Comparison of ENCODE assay signal across 8 mouse cellular contexts in the genomic region with DNA sequence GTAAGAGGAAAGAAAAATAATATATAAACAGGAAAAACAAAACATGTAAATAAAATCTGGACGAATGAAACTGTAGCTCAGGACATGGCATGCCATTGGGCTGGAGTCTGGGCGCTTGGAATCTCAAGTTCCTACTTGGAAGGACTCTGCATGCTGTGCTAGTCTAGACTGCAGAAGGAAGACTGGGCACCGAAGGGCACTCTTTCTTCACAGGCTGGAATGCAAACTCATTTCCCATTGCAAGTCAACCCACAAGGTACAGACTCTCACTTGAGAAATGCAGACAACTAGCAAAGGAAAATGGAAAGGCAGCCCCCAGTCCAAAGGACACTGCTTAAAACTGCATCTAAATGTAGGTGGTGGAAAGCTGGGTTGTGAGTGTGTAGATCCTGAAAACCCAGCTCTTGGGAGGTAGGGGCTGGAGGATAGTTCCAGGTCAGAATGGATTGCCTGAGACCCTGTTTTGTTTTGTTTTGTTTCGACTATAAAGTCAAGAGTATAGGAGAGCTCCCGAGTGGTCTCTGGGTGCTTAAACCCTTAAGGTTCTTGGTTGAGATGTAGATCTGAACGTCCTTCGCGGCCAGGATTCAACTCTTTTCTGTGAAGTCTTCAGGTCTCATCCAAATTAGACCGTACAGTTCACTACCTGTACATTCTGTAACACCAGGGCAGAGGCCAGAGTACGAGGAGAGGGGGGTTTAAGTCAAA. TPM values are rescaled to one million over a fixed set of nuclear protein-coding genes. Genes with fewer than 3 reads are reported as not detected.
DNase-seq lines count a peak whose midpoint lies in the region; ATAC-seq and TF ChIP-seq lines count a peak whose summit lies in the region.

No protein-coding gene starts in this region.

- peak overlapping the region; percentile 70; the same call in 1 of the 2 replicates for H3K9ac ChIP-seq in kidney, embryonic 16.5 days (replicated peaks; ENCODE audit: low read length)
- no peak overlapping the region for H3K9ac ChIP-seq in embryonic facial prominence, embryonic 15.5 days
- no peak overlapping the region for H3K9ac ChIP-seq in intestine, postnatal 0 days (ENCODE audit: low read depth, low read length)
- H3K9ac ChIP-seq in midbrain, postnatal 0 days (replicated peaks; ENCODE audit: low read length, poor library complexity, severe bottlenecking): no peak overlapping the region

- no peak overlapping the region; the same call in 1 of the 2 replicates for H3K27ac ChIP-seq in kidney, embryonic 16.5 days (ENCODE audit: low read length)
- no peak overlapping the region for H3K27ac ChIP-seq in embryonic facial prominence, embryonic 15.5 days (replicated peaks)
- no peak overlapping the region for H3K27ac ChIP-seq in intestine, postnatal 0 days (ENCODE audit: low read depth, low read length)
- no peak overlapping the region for H3K27ac ChIP-seq in midbrain, postnatal 0 days (ENCODE audit: low read depth, low read length)

- DNase-seq in kidney, postnatal 4 days: no peak
- DNase-seq in midbrain, postnatal 0 days (ENCODE audit: low spot score): no peak
- no peak for DNase-seq in testis, postnatal 10 days (ENCODE audit: low spot score)
- no peak for DNase-seq in cerebellum, adult 8-10 months

- ATAC-seq in kidney, embryonic 16.5 days (ENCODE audit: low FRiP score, low TSS enrichment): no peak
- ATAC-seq in embryonic facial prominence, embryonic 15.5 days (ENCODE audit: insufficient number of reproducible peaks, low FRiP score, low TSS enrichment, low read depth): no peak
- ATAC-seq in intestine, postnatal 0 days: no peak
- ATAC-seq in midbrain, postnatal 0 days (ENCODE audit: low FRiP score): no peak
- no peak for ATAC-seq in erythroblast, adult 5-6 weeks (replicated peaks; ENCODE audit: low FRiP score, poor library complexity, severe bottlenecking)

- H3K36me3 ChIP-seq in kidney, embryonic 16.5 days (ENCODE audit: insufficient read depth, low read length): no peaks in the 10 kb centered on the region
- no peaks in the 10 kb centered on the region for H3K36me3 ChIP-seq in embryonic facial prominence, embryonic 15.5 days
- peaks cover 4% of the 10 kb centered on the region; the same call in 1 of the 2 replicates for H3K36me3 ChIP-seq in intestine, postnatal 0 days (ENCODE audit: control insufficient read depth, insufficient read depth)
- H3K36me3 ChIP-seq in midbrain, postnatal 0 days (ENCODE audit: insufficient read depth, low read length): no peaks in the 10 kb centered on the region

- WGBS in kidney, embryonic 16.5 days: 39% methylated on average over 10 of the region's 10 CpGs
- WGBS in embryonic facial prominence, embryonic 15.5 days: 39% methylated on average over 10 of the region's 10 CpGs
- WGBS in intestine, postnatal 0 days: 62% methylated on average over 10 of the region's 10 CpGs
- 50% methylated on average over 10 of the region's 10 CpGs for WGBS in midbrain, postnatal 0 days

- H3K4me2 ChIP-seq in kidney, embryonic 16.5 days (replicated peaks; ENCODE audit: low read depth, low read length): peak overlapping the region; percentile 75
- H3K4me2 ChIP-seq in embryonic facial prominence, embryonic 15.5 days (replicated peaks): peak overlapping the region; percentile 61
- peak overlapping the region; percentile 56; the same call in 1 of the 2 replicates for H3K4me2 ChIP-seq in intestine, postnatal 0 days (replicated peaks; ENCODE audit: low read depth)
- peak overlapping the region; percentile 53 for H3K4me2 ChIP-seq in midbrain, postnatal 0 days (ENCODE audit: low read depth, low read length, poor library complexity, severe bottlenecking)

- H3K4me3 ChIP-seq in kidney, embryonic 16.5 days (ENCODE audit: low read length): peak overlapping the region; percentile 46
- peak overlapping the region; percentile 35 for H3K4me3 ChIP-seq in embryonic facial prominence, embryonic 15.5 days (replicated peaks)
- peak overlapping the region; percentile 32; the same call in 1 of the 2 replicates for H3K4me3 ChIP-seq in intestine, postnatal 0 days (ENCODE audit: low read depth, low read length)
- peak overlapping the region; percentile 36; the same call in 1 of the 2 replicates for H3K4me3 ChIP-seq in midbrain, postnatal 0 days (ENCODE audit: low read depth, low read length)

- peaks cover 30% of the 10 kb centered on the region for H3K4me1 ChIP-seq in kidney, embryonic 16.5 days (ENCODE audit: insufficient read depth, low read length)
- peaks cover 18% of the 10 kb centered on the region for H3K4me1 ChIP-seq in embryonic facial prominence, embryonic 15.5 days
- H3K4me1 ChIP-seq in intestine, postnatal 0 days (replicated peaks; ENCODE audit: control insufficient read depth, insufficient read depth, low read length): no peaks in the 10 kb centered on the region
- peaks cover 4% of the 10 kb centered on the region; the same call in 1 of the 2 replicates for H3K4me1 ChIP-seq in midbrain, postnatal 0 days (ENCODE audit: insufficient read depth, low read length)

- H3K27me3 ChIP-seq in kidney, embryonic 16.5 days (ENCODE audit: insufficient read depth, low read length): no peaks in the 10 kb centered on the region
- 0 out of 2 replicates have a peak, but pooled peaks cover 3% of the 10 kb centered on the region for H3K27me3 ChIP-seq in embryonic facial prominence, embryonic 15.5 days
- no peaks in the 10 kb centered on the region for H3K27me3 ChIP-seq in intestine, postnatal 0 days (replicated peaks; ENCODE audit: control insufficient read depth, insufficient read depth, low read length)
- H3K27me3 ChIP-seq in midbrain, postnatal 0 days (ENCODE audit: insufficient read depth, low read length): no peaks in the 10 kb centered on the region

- no peaks in the 10 kb centered on the region for H3K9me3 ChIP-seq in kidney, embryonic 16.5 days (ENCODE audit: low read length)
- H3K9me3 ChIP-seq in embryonic facial prominence, embryonic 15.5 days (replicated peaks): no peaks in the 10 kb centered on the region
- no peaks in the 10 kb centered on the region for H3K9me3 ChIP-seq in intestine, postnatal 0 days (ENCODE audit: control insufficient read depth)
- H3K9me3 ChIP-seq in midbrain, postnatal 0 days (ENCODE audit: low read length): no peaks in the 10 kb centered on the region

- TF ChIP-seq CTCF in intestine, postnatal 0 days (IDR thresholded peaks at IDR 0.05; ENCODE audit: low read depth): no peak
- TF ChIP-seq CTCF in midbrain, postnatal 0 days (IDR thresholded peaks at IDR 0.05): no peak

RNA-seq across cellular contexts. Expression of gene Gcnt2, which starts 26.5 kb away (rescaled TPM):
- polyA plus RNA-seq in kidney, embryonic 16.5 days (2015; fragmentation: Nextera tagmentation; extraction: Ambion mirVana): 5.9 and 8.0 TPM in 2 replicates
- 4.4 and 6.0 TPM in 2 replicates for polyA plus RNA-seq in embryonic facial prominence, embryonic 15.5 days (2015; fragmentation: Nextera tagmentation; extraction: Ambion mirVana)
- polyA plus RNA-seq in intestine, postnatal 0 days (2015; fragmentation: Nextera tagmentation; extraction: Ambion mirVana): 20.2 and 20.5 TPM in 2 replicates
- total RNA-seq in midbrain, postnatal 0 days (2014; rRNA removed): 6.4 and 10.2 TPM in 2 replicates
- polyA plus RNA-seq in midbrain, postnatal 0 days (2015; fragmentation: Nextera tagmentation; extraction: Ambion mirVana): 2.4 and 2.9 TPM in 2 replicates
- 8.6 and 9.4 TPM in 2 replicates for total RNA-seq in erythroblast, adult 5-6 weeks (2015; ENCODE audit: low replicate concordance)
- total RNA-seq in erythroblast, adult 5-6 weeks (2017; ENCODE audit: low replicate concordance): 2.2 and 5.7 TPM in 2 replicates
